In genomic region chr4:155336284-155337050, GRCm38 (mm10) we compare ENCODE assay signal across 21 mouse cellular contexts. TPM values are rescaled to one million over a fixed set of nuclear protein-coding genes. Genes with fewer than 3 reads are reported as not detected.
DNase-seq lines count a peak whose midpoint lies in the region; TF ChIP-seq lines count a peak whose summit lies in the region.
"Had no signal": no experiment of that assay in that cellular context is flagged by ENCODE, and none has a peak within 500 bp of the region (broad histone marks: within the 10 kb centered on the region; RNA-seq: fewer than 3 reads in every experiment).

No protein-coding gene starts in this region.

- peak; percentile 55 for DNase-seq in cerebellum, adult 11-12 months
- DNase-seq in cerebellum, adult 8-10 months, result no peak
- peak; percentile 61 for DNase-seq in cerebellum, adult 9-10 months
- no peak for DNase-seq in cerebellum, adult 11 months
- no peak for DNase-seq in left cerebral cortex, adult 2 months (ENCODE audit: extremely low spot score in 1 of 2, low spot score in 2 of 2)
- DNase-seq in left cerebral cortex, postnatal 14 days (ENCODE audit: low spot score in 2 of 2), result no peak
- DNase-seq in kidney, adult 9 months, result no peak
- DNase-seq: adrenal gland, adult 8-10 months; adrenal gland, postnatal 25 days; gastrocnemius, postnatal 10 days; gastrocnemius, postnatal 36 days; heart, adult 2 months; heart, postnatal 14 days had no signal

- intact Hi-C loops in left cerebral cortex, adult 2 months (cut with DNase I), result no loop called here
- intact Hi-C loops in left cerebral cortex, postnatal 14 days (cut with DNase I), result no loop called here

- no peak for TF ChIP-seq CTCF in left cerebral cortex, adult 2 months (IDR thresholded peaks at IDR 0.05)

- H3K4me3 ChIP-seq in left cerebral cortex, adult 2 months, result no peak overlapping the region
- H3K4me3 ChIP-seq: forebrain, embryonic 10.5 days; forebrain, embryonic 13.5 days; heart, adult 2 months; heart, embryonic 10.5 days; heart, embryonic 13.5 days; hindbrain, embryonic 12.5 days; hindbrain, embryonic 15.5 days had no signal

- H3K27ac ChIP-seq in left cerebral cortex, adult 2 months, result peak overlapping the region; percentile 40; the same call in 1 of the 2 replicates
- H3K27ac ChIP-seq: forebrain, embryonic 10.5 days; forebrain, embryonic 13.5 days; heart, adult 2 months; heart, embryonic 10.5 days; heart, embryonic 13.5 days; hindbrain, embryonic 12.5 days; hindbrain, embryonic 15.5 days had no signal

RNA-seq across cellular contexts. Expression of gene Prkcz, which starts 24.7 kb away (rescaled TPM):
- total RNA-seq in left cerebral cortex, adult 2 months (2021), result 100 to 1,000 TPM; 221 to 226 TPM
- 100 to 1,000 TPM; 204 to 214 TPM for total RNA-seq in left cerebral cortex, postnatal 14 days (2021)
- total RNA-seq: granulocyte monocyte progenitor cell, adult 5-6 weeks; hematopoietic stem cell, adult 5-6 weeks had no signal

Comparison
In these comparisons a context has a peak if more than half of its experiments do, and no peak if none do; other contexts are left out.
1. DNase-seq: peak in cerebellum, adult 11-12 months (single experiment) and cerebellum, adult 9-10 months (single experiment); none in cerebellum, adult 8-10 months (single experiment), cerebellum, adult 11 months (single experiment), left cerebral cortex, adult 2 months (0 of 2), left cerebral cortex, postnatal 14 days (0 of 2) and kidney, adult 9 months (single experiment).